Mouse (Mus musculus) stomach, postnatal 0 days (tissue): ENCODE measurements around the gene Cfap36. TPM values are rescaled to one million over a fixed set of nuclear protein-coding genes. Genes with fewer than 3 reads are reported as not detected.

Source experiments
- ATAC-seq: fragments of 200-750 bp; cut with Nextera tagmentation; 2 replicates; pipeline ENCODE4 v1.8.0; 2017; ENCODE audit not compliant: low FRiP score, low TSS enrichment
- DNase-seq: peaks from one replicate; pipeline ENCODE4 v3.0.0-alpha.2; 2016; ENCODE audit warnings: low spot score
- H3K27ac ChIP-seq: fragments of 300-500 bp; sonication (generic); replicated peaks from 2 replicates; pipeline ENCODE4 v1.5.1; 2014; ENCODE audit warnings: mild to moderate bottlenecking, control low read depth
- H3K27me3 ChIP-seq: fragments of 300-500 bp; sonication (generic); 2 replicates; pipeline ENCODE4 v1.6.1; 2014; ENCODE audit warnings: low read length; ENCODE audit not compliant: control insufficient read depth, insufficient read depth
- H3K36me3 ChIP-seq: fragments of 300-500 bp; sonication (generic); 2 replicates; pipeline ENCODE4 v1.6.1; 2014; ENCODE audit warnings: low read length, mixed read lengths; ENCODE audit not compliant: control insufficient read depth, insufficient read depth
- H3K4me1 ChIP-seq: fragments of 300-500 bp; sonication (generic); replicated peaks from 2 replicates; pipeline ENCODE4 v1.6.1; 2014; ENCODE audit warnings: antibody characterized with exemption; ENCODE audit not compliant: control insufficient read depth, insufficient read depth
- H3K4me2 ChIP-seq: fragments of 300-500 bp; sonication (generic); replicated peaks from 2 replicates; pipeline ENCODE4 v1.6.1; 2014; ENCODE audit warnings: low read depth, mild to moderate bottlenecking, control low read depth, moderate library complexity
- H3K4me3 ChIP-seq: fragments of 300-500 bp; sonication (generic); 2 replicates; pipeline ENCODE4 v1.5.1; 2014; ENCODE audit warnings: low read depth, low read length, control low read depth
- H3K9ac ChIP-seq: fragments of 300-500 bp; sonication (generic); 2 replicates; pipeline ENCODE4 v1.6.1; 2014; ENCODE audit warnings: mild to moderate bottlenecking, low read length, control low read depth, mixed read lengths
- H3K9me3 ChIP-seq: fragments of 300-500 bp; sonication (generic); 2 replicates; pipeline ENCODE4 v1.6.1; 2016; ENCODE audit warnings: low read length; ENCODE audit not compliant: control insufficient read depth
- CTCF ChIP-seq: IDR thresholded peaks from 2 replicates; pipeline ENCODE4 v1.5.1; 2016; ENCODE audit warnings: antibody characterized with exemption, low read depth, mild to moderate bottlenecking, moderate library complexity
- EP300 ChIP-seq: optimal IDR thresholded peaks from 2 replicates; pipeline ENCODE3; 2016; ENCODE audit warnings: antibody characterized with exemption
- WGBS: fragments of 180-500 bp; shearing (Covaris S2); extraction: QIAGEN DNeasy Blood & Tissue Kit; methylation state at CpG from one replicate; pipeline ENCODE4 v1.1.7; 2014; 5-methylcytosine and 5-hydroxymethylcytosine counted together
- polyA plus RNA-seq: library from polyadenylated mRNA; unstranded; fragments of >200 nt; fragmentation: Nextera tagmentation; extraction: Ambion mirVana; gene quantifications from 2 replicates; pipeline ENCODE4 v1.2.1, GENCODE M21; 2015

Cfap36 gene
- polyA plus RNA-seq, 1 experiment from 2014 or later, result 33.6 TPM

- no peak overlapping the region for H3K4me2 ChIP-seq
- H3K27me3 ChIP-seq, result no peaks in the 10 kb centered on the region
- peaks cover 5% of the 10 kb centered on the region for H3K36me3 ChIP-seq
- no peak for TF ChIP-seq CTCF
- no peak overlapping the region for H3K27ac ChIP-seq
- no peak overlapping the region for H3K9ac ChIP-seq
- H3K4me3 ChIP-seq, result no peak overlapping the region
- no peak for DNase-seq
- no peaks in the 10 kb centered on the region for H3K4me1 ChIP-seq
- ATAC-seq, result no peak
- WGBS, result 54% methylated on average over 3 of the region's 3 CpGs
- H3K9me3 ChIP-seq, result no peaks in the 10 kb centered on the region
These were observed 66.6 kb downstream of the Cfap36 start for GRCm38 (mm10) chr11:29180657-29181056.

- H3K4me1 ChIP-seq, result no peaks in the 10 kb centered on the region
- H3K27me3 ChIP-seq, result no peaks in the 10 kb centered on the region
- no peak overlapping the region for H3K27ac ChIP-seq
- H3K9ac ChIP-seq, result no peak overlapping the region
- H3K4me2 ChIP-seq, result no peak overlapping the region
- TF ChIP-seq CTCF (no peak), EP300 (no peak)
- no peak overlapping the region for H3K4me3 ChIP-seq
- peaks cover 5% of the 10 kb centered on the region; the same call in 1 of the 2 replicates for H3K36me3 ChIP-seq
- WGBS, result 92% methylated on average over 1 of the region's 1 CpGs
- DNase-seq (no peak), ATAC-seq (no peak)
- H3K9me3 ChIP-seq, result no peaks in the 10 kb centered on the region
These were observed 67.9 kb downstream of the Cfap36 start for GRCm38 (mm10) chr11:29179319-29179718.

- no peaks in the 10 kb centered on the region for H3K9me3 ChIP-seq
- H3K36me3 ChIP-seq, result no peaks in the 10 kb centered on the region
- H3K9ac ChIP-seq, result peak overlapping the region; percentile 100
- TF ChIP-seq CTCF (no peak), EP300 (no peak)
- peaks cover 5% of the 10 kb centered on the region; the same call in 1 of the 2 replicates for H3K4me1 ChIP-seq
- H3K4me3 ChIP-seq, result peak overlapping the region; percentile 99
- H3K27ac ChIP-seq, result peak overlapping the region; percentile 99
- 2% methylated on average over 13 of the region's 13 CpGs for WGBS
- no peaks in the 10 kb centered on the region for H3K27me3 ChIP-seq
- ATAC-seq, result no peak
- DNase-seq, result no peak
- peak overlapping the region; percentile 63 for H3K4me2 ChIP-seq
These were observed 73.3 kb downstream of the Cfap36 start for GRCm38 (mm10) chr11:29173706-29174436.

- H3K4me3 ChIP-seq, result peak overlapping the region; percentile 99
- peak overlapping the region; percentile 63 for H3K4me2 ChIP-seq
- H3K36me3 ChIP-seq, result no peaks in the 10 kb centered on the region
- H3K4me1 ChIP-seq, result peaks cover 5% of the 10 kb centered on the region; the same call in 1 of the 2 replicates
- peak overlapping the region; percentile 100 for H3K9ac ChIP-seq
- under 1% methylated on average over 38 of the region's 38 CpGs for WGBS
- H3K9me3 ChIP-seq, result no peaks in the 10 kb centered on the region
- peak overlapping the region; percentile 99 for H3K27ac ChIP-seq
- ATAC-seq, result peak; percentile 81
- peak; percentile 72 for TF ChIP-seq CTCF
- TF ChIP-seq EP300, result no peak
- peak; percentile 77 for DNase-seq
- no peaks in the 10 kb centered on the region for H3K27me3 ChIP-seq
These were observed 74.0 kb downstream of the Cfap36 start for GRCm38 (mm10) chr11:29173125-29173631.

- DNase-seq, result peak; percentile 99
- ATAC-seq, result peak; percentile 98
These were observed 74.6 kb downstream of the Cfap36 start, which contains the start of gene Ppp4r3b for GRCm38 (mm10) chr11:29172563-29173124. Ppp4r3b (plus strand) TSS chr11:29172890.

More at GRCm38 (mm10) chr11:29172563-29173124, 74.6 kb downstream of the Cfap36 start, which contains the start of gene Ppp4r3b:
- Histone ChIP-seq H3K4me3 (peak within 1 kb of the TSS; percentile 99), H3K27me3 (no peaks in the 10 kb centered on the region), H3K4me1 (peaks cover 5% of the 10 kb centered on the region; the same call in 1 of the 2 replicates), H3K9ac (peak within 1 kb of the TSS; percentile 100), H3K4me2 (peak within 1 kb of the TSS; percentile 96), H3K27ac (peak within 1 kb of the TSS; percentile 99), H3K36me3 (no peaks in the 10 kb centered on the region), H3K9me3 (no peaks in the 10 kb centered on the region)
- peak; percentile 98 for TF ChIP-seq EP300
- TF ChIP-seq CTCF, result peak; percentile 33; the same call in 1 of the 2 replicates
- under 1% methylated on average over 45 of the region's 50 CpGs for WGBS
